Mouse (Mus musculus): ENCODE data around the gene Gm4513. TPM values are rescaled to one million over a fixed set of nuclear protein-coding genes. Genes with fewer than 3 reads are reported as not detected.

Gene Gm4513
- not detected in 2 replicates for polyA plus RNA-seq (2012; rRNA removed)

GRCm38 (mm10) chr7:20598921-20599320, at the start of gene Gm4513:
Gm4513 (minus strand) TSS chr7:20599021.

GRCm38 (mm10) chr7:20576141-20576540, 22.7 kb downstream of the Gm4513 start, which contains the start of gene Gm4141:
Gm4141 (minus strand) TSS chr7:20576241.

GRCm38 (mm10) chr7:20545657-20546056, 53.2 kb downstream of the Gm4513 start, which contains the start of gene Gm5726:
Gm5726 (minus strand) TSS chr7:20545757.

Other genes starting within 250 kb of the Gm4513 start
- not detected in 2 replicates for gene Gm5728, start 223.6 kb downstream of the Gm4513 start, polyA plus RNA-seq (2012; rRNA removed)
- gene Vmn1r100, start 181.1 kb downstream of the Gm4513 start, polyA plus RNA-seq (2012; rRNA removed), result not detected in 2 replicates
- not detected in 2 replicates for gene Vmn1r101, start 156.4 kb downstream of the Gm4513 start, polyA plus RNA-seq (2012; rRNA removed)
- not detected in 2 replicates for gene Gm10670, start 124.1 kb downstream of the Gm4513 start, polyA plus RNA-seq (2012; rRNA removed)
- gene Vmn1r103, start 88.5 kb downstream of the Gm4513 start, polyA plus RNA-seq (2012; rRNA removed), result not detected in 2 replicates
- not detected in 2 replicates for gene Vmn1r104, start 65.2 kb downstream of the Gm4513 start, polyA plus RNA-seq (2012; rRNA removed)
- gene Gm5726, start 53.3 kb downstream of the Gm4513 start, polyA plus RNA-seq (2012; rRNA removed), result not detected in 2 replicates
- not detected in 2 replicates for gene Gm4141, start 22.8 kb downstream of the Gm4513 start, polyA plus RNA-seq (2012; rRNA removed)
- not detected in 2 replicates for gene Vmn1r107, start 69.9 kb upstream of the Gm4513 start, polyA plus RNA-seq (2012; rRNA removed)
- not detected in 2 replicates for gene Vmn1r111, start 104.2 kb upstream of the Gm4513 start, polyA plus RNA-seq (2012; rRNA removed)
- not detected in 2 replicates for gene Gm10668, start 131.6 kb upstream of the Gm4513 start, polyA plus RNA-seq (2012; rRNA removed)
- not detected in 2 replicates for gene Vmn1r112, start 172.2 kb upstream of the Gm4513 start, polyA plus RNA-seq (2012; rRNA removed)
- gene Vmn1r113, start 188.3 kb upstream of the Gm4513 start, polyA plus RNA-seq (2012; rRNA removed), result not detected in 2 replicates
- not detected in 2 replicates for gene Vmn1r114, start 213.2 kb upstream of the Gm4513 start, polyA plus RNA-seq (2012; rRNA removed)
- gene Vmn1r115, start 246.0 kb upstream of the Gm4513 start, polyA plus RNA-seq (2012; rRNA removed), result not detected in 2 replicates

Measured in liver, embryonic 14 days (tissue).